Mouse (Mus musculus) frontal cortex, adult 2 months (tissue): ENCODE measurements around the gene Pxmp2. TPM values are rescaled to one million over a fixed set of nuclear protein-coding genes. Genes with fewer than 3 reads are reported as not detected.

Source experiments
- DNase-seq, 2 experiments: peaks; one replicate each; pipeline ENCODE4 v3.0.0; 2022; ENCODE audit warnings: low spot score in 1 of 2; ENCODE audit errors: extremely low spot score in 1 of 2
- polyA plus RNA-seq: library from polyadenylated mRNA; depleted of rRNA; stranded (reverse); fragments of >200 nt; gene quantifications from 2 replicates; pipeline ENCODE4 v1.2.3, GENCODE M21; 2012; rRNA removed

Gene Pxmp2
- polyA plus RNA-seq = 5.6 and 8.3 TPM in 2 replicates

DNA sequence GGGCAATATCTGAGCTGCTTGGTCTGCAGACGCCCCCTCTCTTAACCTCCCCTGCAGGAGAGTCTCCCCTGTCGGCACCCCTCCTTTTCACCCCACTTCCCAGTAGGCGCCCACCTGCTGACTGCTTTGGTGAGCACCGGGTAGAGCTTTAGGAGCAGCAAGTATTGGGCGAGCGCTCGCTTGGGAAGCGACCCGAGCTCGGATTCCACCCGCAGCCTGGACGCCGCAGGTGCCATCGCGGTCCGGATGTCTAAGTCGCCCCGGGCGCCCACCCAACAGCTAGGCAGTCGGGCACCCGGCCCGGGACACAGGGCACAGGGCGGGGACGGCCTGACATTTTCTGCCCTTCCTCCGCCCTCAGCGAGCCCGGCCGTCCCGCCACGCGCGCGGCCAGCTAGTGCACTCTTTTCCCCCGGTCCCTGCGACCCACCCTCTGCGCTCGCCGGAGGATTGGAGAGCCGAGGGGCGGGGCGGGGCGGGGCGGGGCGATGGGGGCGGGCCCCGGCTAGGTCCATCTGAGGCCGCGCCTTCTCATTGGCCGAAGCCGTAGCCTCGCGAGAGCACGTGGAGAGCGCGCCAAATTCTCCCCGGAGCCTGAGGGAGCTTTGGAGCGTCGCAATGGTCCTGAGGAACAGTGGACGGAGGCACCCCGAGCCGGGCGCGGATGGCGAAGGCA is at the start of gene Pxmp2, which contains the start of gene Pole:
Gene Pxmp2, minus strand, starts transcription at position 417 of the 676 bp plus-strand sequence.
Gene Pole, plus strand, starts transcription at position 537 of the 676 bp plus-strand sequence.
- DNase-seq = peak; percentile 49 to 81

GRCm38 (mm10) chr5:110330508-110330907 is 44.5 kb upstream of the Pxmp2 start:
- DNase-seq = no peak

- no peak for DNase-seq
Measured at GRCm38 (mm10) chr5:110313127-110313526, 27.1 kb upstream of the Pxmp2 start.

GRCm38 (mm10) chr5:110308861-110309260 is 22.9 kb upstream of the Pxmp2 start:
- DNase-seq = no peak

- DNase-seq = no peak
Measured at GRCm38 (mm10) chr5:110300591-110300990, 14.6 kb upstream of the Pxmp2 start.

DNA sequence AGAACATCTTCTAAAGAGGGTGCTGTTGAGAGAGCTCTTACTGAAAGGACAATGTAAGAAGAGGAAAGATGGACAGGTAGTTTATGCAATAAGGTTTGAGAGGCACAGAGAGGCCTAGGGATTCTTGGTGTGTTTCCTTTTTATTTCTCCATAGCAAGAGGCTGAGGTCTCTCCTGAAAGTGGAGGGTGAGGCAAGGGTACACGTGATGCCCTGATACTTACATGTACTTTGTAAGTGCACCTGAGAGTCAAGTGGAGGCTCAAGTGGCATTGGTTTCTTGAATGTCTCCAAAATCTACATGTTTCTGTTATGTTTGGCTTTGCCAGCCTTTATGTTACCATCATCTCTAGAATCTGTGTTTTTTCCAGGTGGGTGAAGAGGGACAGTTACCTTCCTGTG is 10.7 kb upstream of the Pxmp2 start:
- DNase-seq = no peak

DNA sequence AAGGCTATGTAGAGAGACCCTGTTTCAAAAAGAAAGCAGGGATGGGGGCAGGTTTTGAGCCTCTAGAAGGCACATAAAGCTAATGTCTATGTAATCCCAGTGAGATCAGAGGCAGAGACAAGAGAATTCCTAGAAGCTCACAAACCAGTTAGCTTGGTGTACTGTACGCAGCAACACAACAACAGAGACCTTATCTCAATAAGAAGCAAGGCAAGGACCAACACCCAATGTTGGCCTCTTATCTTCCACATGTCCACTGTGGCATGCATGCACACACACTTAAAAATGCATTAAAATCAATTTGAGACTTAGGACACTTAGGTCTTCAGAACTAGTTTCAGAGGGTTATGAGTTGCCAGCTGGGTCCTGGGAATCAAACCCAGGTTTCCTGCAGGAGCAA is 5.7 kb upstream of the Pxmp2 start:
- no peak for DNase-seq

DNA sequence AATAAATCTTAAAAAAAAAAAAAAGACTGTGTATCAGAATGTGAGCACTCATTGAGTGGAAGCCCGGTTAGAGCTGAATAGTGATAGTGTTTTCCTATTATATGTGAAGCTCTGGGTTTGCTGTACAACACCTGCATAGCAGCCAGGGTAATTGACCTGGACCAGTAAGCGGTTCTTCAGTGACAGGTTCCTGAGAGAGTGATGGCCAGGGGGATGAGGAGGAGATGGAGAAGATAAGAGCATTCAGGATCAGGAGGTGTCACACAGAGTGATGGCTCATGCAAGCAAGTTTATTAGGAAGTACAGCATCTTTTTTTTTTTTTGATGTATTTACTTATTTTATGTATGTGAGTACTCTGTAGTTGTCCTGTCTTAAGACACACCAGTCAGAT is 1.1 kb upstream of the Pxmp2 start:
- DNase-seq = no peak

GRCm38 (mm10) chr5:110286446-110287083 is 579 bp upstream of the Pxmp2 start:
- DNase-seq = no peak

DNA sequence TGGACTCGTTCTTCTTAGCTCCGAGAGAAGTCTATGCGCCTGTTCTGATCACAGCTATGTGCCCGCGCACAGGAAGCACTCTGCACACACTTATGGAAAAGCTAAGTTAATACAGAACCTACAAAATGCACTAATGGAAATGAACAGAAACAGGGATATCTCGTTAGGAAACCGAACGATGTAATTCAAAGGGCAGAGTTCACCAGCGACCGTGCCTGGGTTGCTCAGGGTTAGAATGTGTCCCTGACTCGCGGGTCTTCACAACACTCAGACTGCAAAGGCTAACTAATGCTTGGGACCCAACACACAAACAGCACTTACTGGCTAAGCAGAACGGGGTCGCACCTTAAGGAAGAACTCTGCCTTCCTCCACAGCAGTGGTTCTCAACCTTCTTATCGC is 830 bp downstream of the Pxmp2 start:
- DNase-seq = no peak

DNA sequence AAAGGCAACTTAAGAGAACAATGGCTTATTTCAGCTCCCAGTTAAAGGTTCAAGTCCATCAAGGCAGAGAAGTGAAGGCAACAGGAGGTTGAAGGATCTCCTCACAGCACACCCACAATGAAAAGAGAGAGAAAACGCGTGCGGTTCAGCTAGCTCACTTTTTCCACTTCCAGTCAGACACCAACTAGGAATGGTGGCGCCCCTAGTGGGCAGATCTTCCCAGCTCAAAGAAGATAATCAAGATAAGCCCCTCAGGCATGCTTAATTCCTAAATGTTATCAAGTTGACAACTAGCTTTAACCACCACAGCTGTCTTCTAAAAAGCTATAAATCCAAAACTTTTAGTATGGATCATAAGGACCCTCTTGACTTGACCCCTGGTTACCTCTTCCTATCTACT is 1.4 kb downstream of the Pxmp2 start:
- peak in 1 of 2 experiments; percentile 28 for DNase-seq

DNA sequence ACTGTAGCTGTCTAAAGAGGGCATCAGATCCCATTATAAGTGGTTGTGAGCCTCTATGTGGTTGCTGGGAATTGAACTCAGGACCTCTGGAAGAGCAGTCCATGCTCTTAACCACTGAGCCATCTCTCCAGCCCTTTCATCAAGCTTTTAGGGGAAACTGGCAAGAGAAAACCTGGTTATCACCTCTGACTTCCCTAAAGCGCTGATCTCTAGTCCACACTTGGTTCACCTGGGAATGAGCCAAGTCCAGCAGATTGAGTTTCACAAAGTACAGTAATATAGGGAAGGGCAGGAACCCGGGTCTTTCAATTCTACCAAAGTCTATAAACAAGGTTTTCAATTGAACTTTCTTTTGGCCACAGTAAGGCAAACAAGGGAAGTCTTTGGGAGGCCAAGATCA is 4.0 kb downstream of the Pxmp2 start:
- DNase-seq = no peak

- no peak for DNase-seq
Measured at GRCm38 (mm10) chr5:110276910-110277309, 9.1 kb downstream of the Pxmp2 start.

DNA sequence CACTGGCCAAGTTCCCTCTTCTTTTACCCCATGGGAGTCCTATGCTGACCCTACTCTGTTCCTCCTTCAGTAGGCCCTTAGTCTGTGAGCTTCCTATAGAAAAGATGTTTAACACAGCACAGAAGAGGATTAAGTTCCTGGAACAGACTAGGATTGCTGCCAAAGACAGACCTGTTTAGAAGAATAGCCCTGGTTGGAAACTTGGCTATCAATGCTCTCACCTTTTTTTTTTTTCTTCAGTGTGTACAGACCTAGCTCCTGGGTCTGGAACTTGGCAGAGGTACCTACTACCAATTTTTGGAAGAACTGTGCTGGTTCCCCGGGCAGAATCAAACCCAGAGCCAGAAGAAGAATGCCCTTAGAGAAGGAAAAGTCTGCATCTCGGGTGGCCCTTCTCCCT is 9.6 kb downstream of the Pxmp2 start:
- no peak for DNase-seq

GRCm38 (mm10) chr5:110274846-110275245 is 11.1 kb downstream of the Pxmp2 start:
- DNase-seq = no peak

GRCm38 (mm10) chr5:110274147-110274546 is 11.8 kb downstream of the Pxmp2 start:
- DNase-seq = no peak

DNA sequence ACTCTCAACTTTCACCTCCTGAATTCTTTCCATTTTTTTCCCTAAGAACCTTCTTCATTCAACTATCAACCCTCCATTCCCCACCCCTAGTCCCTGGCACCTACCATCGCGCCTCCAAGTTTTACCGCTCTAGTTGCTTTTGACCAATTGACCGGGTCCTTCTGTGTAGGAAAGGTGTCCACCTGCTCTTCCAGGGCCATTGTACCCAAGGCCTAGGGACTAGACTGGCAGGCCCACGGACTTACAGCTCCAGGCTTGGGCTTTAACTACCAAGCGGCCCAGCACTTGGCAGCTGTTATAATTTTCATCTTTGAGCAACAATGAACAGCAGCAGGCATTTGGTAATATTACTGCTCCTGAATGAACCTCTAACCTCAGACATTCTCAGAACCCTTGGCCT is 15.7 kb downstream of the Pxmp2 start:
- DNase-seq = no peak

DNA sequence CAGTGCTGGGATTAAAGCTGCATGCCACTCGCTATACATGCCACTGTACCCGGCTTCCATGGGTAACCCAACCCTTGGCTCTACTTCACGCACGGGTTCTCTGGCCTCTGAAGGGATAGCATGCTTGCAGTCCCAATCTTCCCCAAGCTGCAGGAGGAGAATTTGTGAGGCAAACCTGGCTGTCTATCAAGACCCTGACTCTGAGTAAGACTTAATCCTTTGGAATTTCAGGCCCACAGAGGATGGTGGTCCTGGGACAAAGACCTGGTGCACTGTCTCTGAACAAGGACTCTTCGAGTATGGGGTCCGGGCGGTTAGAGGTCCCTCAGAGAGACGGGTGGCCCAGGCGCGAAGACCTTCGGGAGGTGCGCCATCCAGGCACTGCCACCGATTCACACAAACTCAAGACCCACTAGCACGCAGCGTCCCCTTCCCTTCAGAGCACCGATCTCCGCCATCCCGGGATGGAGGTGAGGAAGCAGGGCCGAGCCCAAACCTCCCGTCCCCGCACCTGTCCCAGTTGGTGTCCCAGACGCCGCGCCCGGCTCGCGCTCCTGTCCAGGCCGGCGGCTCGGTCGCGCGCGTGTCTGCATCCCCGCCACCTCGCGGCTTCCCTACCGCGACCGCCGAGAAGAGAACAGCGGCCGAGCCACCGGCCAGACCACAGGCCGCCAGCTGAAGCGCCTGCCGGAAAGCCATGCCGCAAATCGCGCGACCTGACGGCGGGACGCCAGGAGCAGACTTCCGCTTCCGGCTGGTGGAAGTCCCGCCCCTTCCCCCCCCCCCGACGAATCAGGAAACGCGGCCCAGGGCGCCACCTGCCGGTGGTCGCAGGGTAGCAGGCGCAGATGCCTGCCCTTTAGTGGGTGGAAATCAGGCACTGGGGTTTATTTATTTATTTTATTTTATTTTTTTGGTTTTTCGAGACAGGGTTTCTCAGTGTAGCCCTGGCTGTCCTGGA is 16.6 kb downstream of the Pxmp2 start, which contains the start of gene Pgam5:
Gene Pgam5, minus strand, starts transcription at position 773 of the 961 bp plus-strand sequence.
- peak; percentile 23 to 90 for DNase-seq

GRCm38 (mm10) chr5:110266941-110267340 is 19.0 kb downstream of the Pxmp2 start:
- no peak for DNase-seq

DNA sequence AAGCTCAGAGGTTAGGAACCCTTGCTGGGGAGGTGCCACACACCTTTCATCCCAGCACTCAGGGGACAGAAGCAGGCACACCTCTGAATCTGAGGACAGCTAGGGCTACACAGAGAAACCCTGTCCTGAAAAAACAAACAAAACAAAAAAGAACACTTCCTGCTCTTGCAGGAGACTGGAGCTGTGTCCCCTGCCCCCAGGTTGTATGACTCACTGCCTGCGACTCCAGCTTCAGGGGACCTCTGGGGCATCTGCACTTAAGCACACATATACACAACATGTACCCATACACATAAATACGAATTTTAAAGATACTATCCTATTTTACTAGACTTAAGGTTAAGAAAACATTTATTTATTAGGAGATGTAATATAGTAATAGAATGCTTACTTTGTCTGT is 41.9 kb downstream of the Pxmp2 start:
- DNase-seq = no peak

DNA sequence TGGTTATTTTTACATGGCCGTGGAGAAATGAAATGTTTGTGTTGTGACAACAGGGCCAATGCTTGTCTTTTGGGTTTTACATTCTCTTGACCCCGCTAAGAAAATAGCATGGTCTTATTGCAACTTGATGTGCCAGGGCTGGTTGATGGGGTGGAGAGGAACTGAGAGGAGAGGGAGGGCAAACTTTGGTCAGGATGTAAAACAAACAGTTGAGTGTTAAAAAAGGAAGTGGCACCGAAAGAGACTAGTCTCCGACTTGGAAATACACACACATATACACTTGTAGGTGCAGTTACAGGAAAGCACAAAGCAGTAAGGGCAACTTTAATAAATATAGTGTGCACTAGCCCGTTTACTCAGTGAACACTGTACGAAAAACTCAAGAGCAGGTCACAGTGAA is 53.6 kb downstream of the Pxmp2 start:
- no peak for DNase-seq
